Mouse (Mus musculus): Measurements from ENCODE around the gene Ell2.

DNA sequence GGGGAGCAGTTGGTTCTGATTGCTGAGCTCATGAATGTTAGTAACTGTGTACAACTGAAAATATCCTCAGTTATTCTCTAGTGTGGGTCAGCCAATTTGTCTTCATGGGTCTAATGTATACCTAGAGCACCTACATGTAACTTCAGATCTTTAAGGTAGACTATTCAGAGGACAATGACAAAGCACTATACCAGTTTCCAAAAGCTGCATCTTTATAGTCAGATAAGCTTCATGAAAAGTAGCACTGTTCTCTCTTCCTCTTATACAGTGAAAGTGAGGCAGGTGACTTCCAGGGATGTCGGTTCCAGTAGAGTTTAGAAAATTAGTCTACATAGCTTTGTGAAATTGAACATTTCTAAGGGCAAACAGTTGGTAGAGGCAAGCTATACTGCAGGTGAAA, 21.4 kb downstream of the Ell2 start:
- TF ChIP-seq CTCF (IDR thresholded peaks at IDR 0.05; ENCODE audit: low read depth) (no peak), EP300 (IDR thresholded peaks at IDR 0.05; ENCODE audit: low read depth) (no peak)
